ENCODE assay signal across 21 mouse cellular contexts in genomic region chr15:78438505-78438904, GRCm38 (mm10). TPM values are rescaled to one million over a fixed set of nuclear protein-coding genes. Genes with fewer than 3 reads are reported as not detected.
A peak's percentile ranks its signal among the peaks of the same experiment; 100 is the strongest.
DNase-seq lines count a peak whose midpoint lies in the region; ATAC-seq and TF ChIP-seq lines count a peak whose summit lies in the region.
"Had no signal": no experiment of that assay in that cellular context is flagged by ENCODE, and none has a peak within 500 bp of the region (broad histone marks: within the 10 kb centered on the region; RNA-seq: fewer than 3 reads in every experiment).

No protein-coding gene starts in this region.

- no peak for TF ChIP-seq RAD21 in MEL (IDR thresholded peaks at IDR 0.05; ENCODE audit: low read depth, low read length)

- H3K4me3 ChIP-seq in cerebellum, adult 2 months (replicated peaks; ENCODE audit: insufficient read depth, low read depth, low read length): no peak overlapping the region
- no peak overlapping the region for H3K4me3 ChIP-seq in hindbrain, embryonic 10.5 days
- no peak overlapping the region for H3K4me3 ChIP-seq in hindbrain, embryonic 16.5 days (ENCODE audit: low read length)
- no peak overlapping the region for H3K4me3 ChIP-seq in lung, embryonic 15.5 days
- H3K4me3 ChIP-seq in MEL (ENCODE audit: control insufficient read depth in 1 of 2, insufficient read depth in 1 of 2, low read depth in 2 of 2, low read length in 2 of 2): no peak overlapping the region
- H3K4me3 ChIP-seq: embryonic facial prominence, embryonic 12.5 days; forebrain, embryonic 15.5 days had no signal

- H3K9ac ChIP-seq in hindbrain, embryonic 16.5 days (ENCODE audit: low read depth, low read length): no peak overlapping the region; the same call in 1 of the 2 replicates
- H3K9ac ChIP-seq in lung, embryonic 15.5 days: no peak overlapping the region
- H3K9ac ChIP-seq in MEL (ENCODE audit: control insufficient read depth, low read depth, low read length, poor library complexity, severe bottlenecking): peak overlapping the region; percentile 44
- H3K9ac ChIP-seq: embryonic facial prominence, embryonic 12.5 days; forebrain, embryonic 15.5 days; hindbrain, embryonic 14.5 days had no signal

- no peak overlapping the region for H3K27ac ChIP-seq in cerebellum, adult 2 months (ENCODE audit: insufficient read depth, low read length)
- 0 out of 2 replicates have a peak overlapping the region, but pooled peaks have one; percentile 87 for H3K27ac ChIP-seq in hindbrain, embryonic 10.5 days
- H3K27ac ChIP-seq in hindbrain, embryonic 16.5 days (ENCODE audit: low read depth, low read length): no peak overlapping the region
- peak overlapping the region; percentile 89; the same call in 1 of the 2 replicates for H3K27ac ChIP-seq in lung, embryonic 15.5 days
- no peak overlapping the region for H3K27ac ChIP-seq in MEL (ENCODE audit: control insufficient read depth, low read depth, low read length)
- H3K27ac ChIP-seq: embryonic facial prominence, embryonic 12.5 days; forebrain, embryonic 15.5 days; hindbrain, embryonic 14.5 days had no signal

- 71% methylated on average over 8 of the region's 8 CpGs for WGBS in cerebellum, adult 2 months
- WGBS in hindbrain, embryonic 10.5 days: 51% methylated on average over 8 of the region's 8 CpGs
- 59% methylated on average over 8 of the region's 8 CpGs for WGBS in hindbrain, embryonic 16.5 days
- 66% methylated on average over 8 of the region's 8 CpGs for WGBS in lung, embryonic 15.5 days

- no peaks in the 10 kb centered on the region for H3K9me3 ChIP-seq in hindbrain, embryonic 10.5 days
- H3K9me3 ChIP-seq in hindbrain, embryonic 16.5 days (ENCODE audit: control insufficient read depth, low read length): no peaks in the 10 kb centered on the region
- no peaks in the 10 kb centered on the region for H3K9me3 ChIP-seq in lung, embryonic 15.5 days
- no peaks in the 10 kb centered on the region for H3K9me3 ChIP-seq in MEL (replicated peaks; ENCODE audit: insufficient read depth, low read length)
- H3K9me3 ChIP-seq: embryonic facial prominence, embryonic 12.5 days; forebrain, embryonic 15.5 days; heart, embryonic 10.5 days had no signal

- peak; percentile 56 for DNase-seq in cerebellum, adult 11-12 months
- DNase-seq in cerebellum, adult 2 months: no peak
- DNase-seq in hindbrain, embryonic 10.5 days (ENCODE audit: low spot score): no peak
- DNase-seq in lung, adult 18-20 months: no peak
- DNase-seq in MEL (ENCODE audit: low read depth, low spot score): no peak
- DNase-seq: gastrocnemius, postnatal 36 days; heart, adult 11 months; heart, postnatal 36 days had no signal

- no peaks in the 10 kb centered on the region for H3K27me3 ChIP-seq in cerebellum, adult 2 months (ENCODE audit: control insufficient read depth, insufficient read depth, low read length)
- H3K27me3 ChIP-seq in hindbrain, embryonic 10.5 days (ENCODE audit: insufficient read depth, poor library complexity, severe bottlenecking): peaks cover 26% of the 10 kb centered on the region
- H3K27me3 ChIP-seq in hindbrain, embryonic 16.5 days (replicated peaks; ENCODE audit: control insufficient read depth, insufficient read depth, low read length): no peaks in the 10 kb centered on the region; the same call in 1 of the 2 replicates
- H3K27me3 ChIP-seq in lung, embryonic 15.5 days: no peaks in the 10 kb centered on the region
- no peaks in the 10 kb centered on the region for H3K27me3 ChIP-seq in MEL (ENCODE audit: control insufficient read depth in 1 of 2, insufficient read depth in 2 of 2, low read length in 2 of 2)
- H3K27me3 ChIP-seq: forebrain, embryonic 15.5 days had no signal

- H3K4me1 ChIP-seq in cerebellum, adult 2 months (ENCODE audit: control insufficient read depth, insufficient read depth, low read length): peaks cover 34% of the 10 kb centered on the region
- peaks cover 80% of the 10 kb centered on the region for H3K4me1 ChIP-seq in hindbrain, embryonic 10.5 days (replicated peaks)
- peaks cover 16% of the 10 kb centered on the region for H3K4me1 ChIP-seq in hindbrain, embryonic 16.5 days (ENCODE audit: control insufficient read depth, insufficient read depth, low read depth, low read length)
- peaks cover 36% of the 10 kb centered on the region for H3K4me1 ChIP-seq in lung, embryonic 15.5 days
- H3K4me1 ChIP-seq in MEL (ENCODE audit: control insufficient read depth in 1 of 2, insufficient read depth in 2 of 2, low read length in 2 of 2): peaks cover 13 to 21% of the 10 kb centered on the region in 2 experiments

- H3K36me3 ChIP-seq in hindbrain, embryonic 10.5 days: peaks cover 27% of the 10 kb centered on the region
- H3K36me3 ChIP-seq in hindbrain, embryonic 16.5 days (ENCODE audit: control insufficient read depth, insufficient read depth, low read length): peaks cover 15% of the 10 kb centered on the region
- peaks cover 4% of the 10 kb centered on the region; the same call in 1 of the 2 replicates for H3K36me3 ChIP-seq in lung, embryonic 15.5 days
- peaks cover 0 to 7% of the 10 kb centered on the region in 2 experiments; a peak in 2 of 4 replicates for H3K36me3 ChIP-seq in MEL (ENCODE audit: control insufficient read depth in 1 of 2, insufficient read depth in 2 of 2, low read length in 2 of 2)

- TF ChIP-seq EP300 in MEL (IDR thresholded peaks at IDR 0.05; ENCODE audit: low read depth in 1 of 2, low read length in 2 of 2): no peak

- H3K4me2 ChIP-seq in hindbrain, embryonic 16.5 days (ENCODE audit: low read length): no peak overlapping the region
- no peak overlapping the region for H3K4me2 ChIP-seq in lung, embryonic 15.5 days
- H3K4me2 ChIP-seq: forebrain, embryonic 15.5 days; hindbrain, embryonic 14.5 days had no signal

- no peak for ATAC-seq in hindbrain, embryonic 16.5 days
- no peak for ATAC-seq in lung, embryonic 15.5 days (ENCODE audit: borderline replicate concordance, extremely low read depth, low FRiP score, low TSS enrichment)
- ATAC-seq: forebrain, embryonic 15.5 days had no signal

- TF ChIP-seq POLR2A in cerebellum, adult 2 months (IDR thresholded peaks at IDR 0.05; ENCODE audit: borderline replicate concordance, insufficient read depth, low read length): no peak
- no peak for TF ChIP-seq POLR2A in MEL (IDR thresholded peaks at IDR 0.05; ENCODE audit: control insufficient read depth in 1 of 2, insufficient read depth in 1 of 2, low read depth in 1 of 2, low read length in 2 of 2, poor library complexity in 1 of 2)

- no peaks in the 10 kb centered on the region for H3K79me2 ChIP-seq in MEL (ENCODE audit: control insufficient read depth, insufficient read depth, low read length, poor library complexity)

- TF ChIP-seq CTCF in cerebellum, adult 2 months (IDR thresholded peaks at IDR 0.05; ENCODE audit: borderline replicate concordance, insufficient read depth, low read depth, low read length): no peak
- no peak for TF ChIP-seq CTCF in MEL (IDR thresholded peaks at IDR 0.05 in 2 of 3, conservative IDR thresholded peaks at IDR 0.05 in 1 of 3; ENCODE audit: control insufficient read depth in 1 of 3, insufficient read depth in 1 of 3, low read depth in 2 of 3, low read length in 3 of 3, poor library complexity in 1 of 3, severe bottlenecking in 1 of 3)

RNA-seq across cellular contexts. Expression of gene Kctd17, which starts 10.1 kb away (rescaled TPM):
- polyA plus RNA-seq in cerebellum, adult 2 months (2012; rRNA removed): 316 and 321 TPM in 2 replicates
- 66.4 and 73.5 TPM in 2 replicates for polyA plus RNA-seq in hindbrain, embryonic 10.5 days (2016; fragmentation: Nextera tagmentation; extraction: Ambion mirVana)
- polyA plus RNA-seq in hindbrain, embryonic 16.5 days (2015; fragmentation: Nextera tagmentation; extraction: Ambion mirVana): 161 and 172 TPM in 2 replicates
- polyA plus RNA-seq in lung, embryonic 15.5 days (2015; fragmentation: Nextera tagmentation; extraction: Ambion mirVana): 46.9 and 49.5 TPM in 2 replicates
- not detected in 2 replicates for total RNA-seq in MEL (2012; rRNA removed)
- not detected for polyA plus RNA-seq in MEL (2012; ENCODE audit: insufficient read depth in 1 of 2, insufficient read length in 2 of 2, low read depth in 1 of 2, low replicate concordance in 2 of 2, missing spikeins in 1 of 2)

RNA-seq across cellular contexts. Expression of gene Tmprss6, which starts 29.9 kb away (rescaled TPM):
- polyA plus RNA-seq in cerebellum, adult 2 months (2012; rRNA removed): 0.06 and 0.08 TPM in 2 replicates
- polyA plus RNA-seq in hindbrain, embryonic 10.5 days (2016; fragmentation: Nextera tagmentation; extraction: Ambion mirVana): not detected in 2 replicates
- 0.29 and 0.51 TPM in 2 replicates for polyA plus RNA-seq in hindbrain, embryonic 16.5 days (2015; fragmentation: Nextera tagmentation; extraction: Ambion mirVana)
- polyA plus RNA-seq in lung, embryonic 15.5 days (2015; fragmentation: Nextera tagmentation; extraction: Ambion mirVana): 0.06 and 0.20 TPM in 2 replicates
- total RNA-seq in MEL (2012; rRNA removed): 0.12 and 0.33 TPM in 2 replicates
- polyA plus RNA-seq in MEL (2012; ENCODE audit: insufficient read depth in 1 of 2, insufficient read length in 2 of 2, low read depth in 1 of 2, low replicate concordance in 2 of 2, missing spikeins in 1 of 2): under 1 TPM in 1 of 2 experiments, not detected in 1; 0.11 TPM
- total RNA-seq: gastrocnemius, postnatal 36 days; heart, postnatal 36 days had no signal

RNA-seq across cellular contexts. Expression of gene Mpst, which starts 32.3 kb away (rescaled TPM):
- 67.2 and 68.4 TPM in 2 replicates for polyA plus RNA-seq in cerebellum, adult 2 months (2012; rRNA removed)
- 1.4 and 1.5 TPM in 2 replicates for polyA plus RNA-seq in hindbrain, embryonic 10.5 days (2016; fragmentation: Nextera tagmentation; extraction: Ambion mirVana)
- 5.1 and 5.2 TPM in 2 replicates for polyA plus RNA-seq in hindbrain, embryonic 16.5 days (2015; fragmentation: Nextera tagmentation; extraction: Ambion mirVana)
- 3.3 and 4.1 TPM in 2 replicates for polyA plus RNA-seq in lung, embryonic 15.5 days (2015; fragmentation: Nextera tagmentation; extraction: Ambion mirVana)
- 38.6 and 38.7 TPM in 2 replicates for total RNA-seq in MEL (2012; rRNA removed)
- 10 to 100 TPM in 1 of 2 experiments, not detected in 1; 86.7 TPM for polyA plus RNA-seq in MEL (2012; ENCODE audit: insufficient read depth in 1 of 2, insufficient read length in 2 of 2, low read depth in 1 of 2, low replicate concordance in 2 of 2, missing spikeins in 1 of 2)

RNA-seq across cellular contexts. Expression of gene Tst, which starts 32.8 kb away (rescaled TPM):
- polyA plus RNA-seq in cerebellum, adult 2 months (2012; rRNA removed): 84.3 and 86.1 TPM in 2 replicates
- polyA plus RNA-seq in hindbrain, embryonic 10.5 days (2016; fragmentation: Nextera tagmentation; extraction: Ambion mirVana): 7.7 and 10.9 TPM in 2 replicates
- 30.3 and 43.5 TPM in 2 replicates for polyA plus RNA-seq in hindbrain, embryonic 16.5 days (2015; fragmentation: Nextera tagmentation; extraction: Ambion mirVana)
- polyA plus RNA-seq in lung, embryonic 15.5 days (2015; fragmentation: Nextera tagmentation; extraction: Ambion mirVana): 81.1 and 88.7 TPM in 2 replicates
- 34.8 and 36.3 TPM in 2 replicates for total RNA-seq in MEL (2012; rRNA removed)
- polyA plus RNA-seq in MEL (2012; ENCODE audit: insufficient read depth in 1 of 2, insufficient read length in 2 of 2, low read depth in 1 of 2, low replicate concordance in 2 of 2, missing spikeins in 1 of 2): 10 to 100 TPM in 1 of 2 experiments, not detected in 1; 29.5 TPM

RNA-seq across cellular contexts. Expression of gene Tex33, which starts 42.8 kb away (rescaled TPM):
- polyA plus RNA-seq in cerebellum, adult 2 months (2012; rRNA removed): 0.13 TPM in 1 of 2 replicates, not detected in the other
- polyA plus RNA-seq in hindbrain, embryonic 10.5 days (2016; fragmentation: Nextera tagmentation; extraction: Ambion mirVana): not detected in 2 replicates
- polyA plus RNA-seq in hindbrain, embryonic 16.5 days (2015; fragmentation: Nextera tagmentation; extraction: Ambion mirVana): 0.17 TPM in 1 of 2 replicates, not detected in the other
- polyA plus RNA-seq in lung, embryonic 15.5 days (2015; fragmentation: Nextera tagmentation; extraction: Ambion mirVana): not detected in 2 replicates
- total RNA-seq in MEL (2012; rRNA removed): 4.1 and 4.7 TPM in 2 replicates
- 1 to 10 TPM in 1 of 2 experiments, not detected in 1; 4.3 TPM for polyA plus RNA-seq in MEL (2012; ENCODE audit: insufficient read depth in 1 of 2, insufficient read length in 2 of 2, low read depth in 1 of 2, low replicate concordance in 2 of 2, missing spikeins in 1 of 2)
- total RNA-seq: adrenal gland, postnatal 36 days; gastrocnemius, adult 8-10 months; gastrocnemius, postnatal 36 days; heart, postnatal 36 days had no signal
- polyA plus RNA-seq: C2C12; cortical plate, adult 2 months; embryonic facial prominence, embryonic 12.5 days; forebrain, embryonic 11.5 days; forebrain, embryonic 15.5 days; heart, embryonic 10.5 days; heart, postnatal 0 days; hindbrain, embryonic 14.5 days; intestine, embryonic 16.5 days had no signal

Comparison
In these comparisons a context has a peak if more than half of its experiments do, and no peak if none do; other contexts are left out.
1. H3K27ac ChIP-seq: peak in hindbrain, embryonic 10.5 days (single experiment) and lung, embryonic 15.5 days (single experiment); none in cerebellum, adult 2 months (single experiment), hindbrain, embryonic 16.5 days (single experiment) and MEL (single experiment).
2. RNA of gene Kctd17, which starts 10.1 kb away (polyA plus RNA-seq): 316 to 321 TPM in cerebellum, adult 2 months, 161 to 172 TPM in hindbrain, embryonic 16.5 days, 66.4 to 73.5 TPM in hindbrain, embryonic 10.5 days and 46.9 to 49.5 TPM in lung, embryonic 15.5 days; not detected in MEL; every median in the first group is over 10 times any median in the second.